Mouse (Mus musculus): ENCODE results near the gene Wdr83. TPM values are rescaled to one million over a fixed set of nuclear protein-coding genes. Genes with fewer than 3 reads are reported as not detected.
A peak's percentile ranks its signal among the peaks of the same experiment; 100 is the strongest.
"Not testable (repeated sequence)": the region's sequence is repeated elsewhere in the genome, so short reads cannot be mapped to it uniquely, and the experiment has no call there.

The Wdr83 gene
- polyA plus RNA-seq (2015; fragmentation: Nextera tagmentation; extraction: Ambion mirVana) = 53.0 and 54.8 TPM in 2 replicates

DNA sequence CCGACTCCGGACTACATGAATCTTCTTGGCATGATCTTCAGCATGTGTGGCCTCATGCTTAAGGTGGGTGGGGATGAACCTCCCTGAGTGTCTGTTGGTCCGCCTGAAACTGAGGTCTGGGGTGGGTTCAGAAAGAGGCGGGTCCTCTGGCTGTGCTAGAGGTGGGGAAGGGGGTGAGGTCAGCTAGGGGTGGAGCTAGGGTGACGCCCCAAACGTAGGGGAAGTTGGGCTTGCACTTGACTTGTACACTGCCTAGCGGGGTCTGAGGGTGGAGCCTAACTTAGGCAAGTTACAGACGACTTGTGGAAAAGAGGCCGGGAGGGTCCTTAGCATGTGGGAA lies at the start of gene Wdr83:
Gene Wdr83 (minus strand): TSS at position 91 of the 340 bp plus-strand sequence.
- Histone ChIP-seq H3K4me3 (ENCODE audit: low read length) (peak within 1 kb of the TSS; percentile 66), H3K9ac (replicated peaks; ENCODE audit: low read length) (peak within 1 kb of the TSS; percentile 77), H3K9me3 (ENCODE audit: low read length) (no peaks in the 10 kb centered on the region), H3K4me2 (replicated peaks; ENCODE audit: low read depth, low read length) (peak within 1 kb of the TSS; percentile 88), H3K4me1 (ENCODE audit: insufficient read depth, low read length) (peaks cover 25% of the 10 kb centered on the region), H3K27me3 (ENCODE audit: insufficient read depth, low read length) (no peaks in the 10 kb centered on the region), H3K27ac (ENCODE audit: low read length) (peak within 1 kb of the TSS; percentile 83), H3K36me3 (ENCODE audit: insufficient read depth, low read length) (peaks cover 23% of the 10 kb centered on the region)
- ATAC-seq (ENCODE audit: low FRiP score, low TSS enrichment) = peak; percentile 62
- under 1% methylated on average over 9 of the region's 9 CpGs for WGBS

- Histone ChIP-seq H3K4me1 (ENCODE audit: insufficient read depth, low read length) (peaks cover 3% of the 10 kb centered on the region; the same call in 1 of the 2 replicates), H3K9me3 (ENCODE audit: low read length) (no peaks in the 10 kb centered on the region; the same call in 1 of the 2 replicates), H3K27ac (ENCODE audit: low read length) (no peak overlapping the region), H3K9ac (replicated peaks; ENCODE audit: low read length) (no peak overlapping the region), H3K4me2 (replicated peaks; ENCODE audit: low read depth, low read length) (no peak overlapping the region), H3K4me3 (ENCODE audit: low read length) (no peak overlapping the region), H3K27me3 (ENCODE audit: insufficient read depth, low read length) (no peaks in the 10 kb centered on the region), H3K36me3 (ENCODE audit: insufficient read depth, low read length) (no peaks in the 10 kb centered on the region)
- 94% methylated on average over 8 of the region's 8 CpGs for WGBS
- ATAC-seq (ENCODE audit: low FRiP score, low TSS enrichment) = no peak
Measured at GRCm38 (mm10) chr8:85123691-85124090, 42.6 kb upstream of the Wdr83 start.

GRCm38 (mm10) chr8:85122995-85123394 lies 41.9 kb upstream of the Wdr83 start, which contains the start of gene Zfp791:
Gene Zfp791 (minus strand): TSS chr8:85123095.
- Histone ChIP-seq H3K27ac (ENCODE audit: low read length) (no peak within 1 kb of the TSS), H3K4me1 (ENCODE audit: insufficient read depth, low read length) (peaks cover 3% of the 10 kb centered on the region; the same call in 1 of the 2 replicates), H3K4me3 (ENCODE audit: low read length) (no peak within 1 kb of the TSS), H3K9me3 (ENCODE audit: low read length) (no peaks in the 10 kb centered on the region; the same call in 1 of the 2 replicates), H3K4me2 (replicated peaks; ENCODE audit: low read depth, low read length) (no peak within 1 kb of the TSS), H3K9ac (replicated peaks; ENCODE audit: low read length) (no peak within 1 kb of the TSS), H3K36me3 (ENCODE audit: insufficient read depth, low read length) (no peaks in the 10 kb centered on the region), H3K27me3 (ENCODE audit: insufficient read depth, low read length) (no peaks in the 10 kb centered on the region)
- 72% methylated on average over 3 of the region's 3 CpGs for WGBS
- ATAC-seq (ENCODE audit: low FRiP score, low TSS enrichment) = no peak

- not testable (repeated sequence) for H3K9ac ChIP-seq (replicated peaks; ENCODE audit: low read length); H3K4me1 ChIP-seq (ENCODE audit: insufficient read depth, low read length); H3K27me3 ChIP-seq (ENCODE audit: insufficient read depth, low read length); H3K36me3 ChIP-seq (ENCODE audit: insufficient read depth, low read length); H3K9me3 ChIP-seq (ENCODE audit: low read length); H3K4me2 ChIP-seq (replicated peaks; ENCODE audit: low read depth, low read length); H3K4me3 ChIP-seq (ENCODE audit: low read length); H3K27ac ChIP-seq (ENCODE audit: low read length); ATAC-seq (ENCODE audit: low FRiP score, low TSS enrichment)
- 82% methylated on average over 5 of the region's 5 CpGs for WGBS
Measured at GRCm38 (mm10) chr8:85120251-85120650, 39.1 kb upstream of the Wdr83 start.

DNA sequence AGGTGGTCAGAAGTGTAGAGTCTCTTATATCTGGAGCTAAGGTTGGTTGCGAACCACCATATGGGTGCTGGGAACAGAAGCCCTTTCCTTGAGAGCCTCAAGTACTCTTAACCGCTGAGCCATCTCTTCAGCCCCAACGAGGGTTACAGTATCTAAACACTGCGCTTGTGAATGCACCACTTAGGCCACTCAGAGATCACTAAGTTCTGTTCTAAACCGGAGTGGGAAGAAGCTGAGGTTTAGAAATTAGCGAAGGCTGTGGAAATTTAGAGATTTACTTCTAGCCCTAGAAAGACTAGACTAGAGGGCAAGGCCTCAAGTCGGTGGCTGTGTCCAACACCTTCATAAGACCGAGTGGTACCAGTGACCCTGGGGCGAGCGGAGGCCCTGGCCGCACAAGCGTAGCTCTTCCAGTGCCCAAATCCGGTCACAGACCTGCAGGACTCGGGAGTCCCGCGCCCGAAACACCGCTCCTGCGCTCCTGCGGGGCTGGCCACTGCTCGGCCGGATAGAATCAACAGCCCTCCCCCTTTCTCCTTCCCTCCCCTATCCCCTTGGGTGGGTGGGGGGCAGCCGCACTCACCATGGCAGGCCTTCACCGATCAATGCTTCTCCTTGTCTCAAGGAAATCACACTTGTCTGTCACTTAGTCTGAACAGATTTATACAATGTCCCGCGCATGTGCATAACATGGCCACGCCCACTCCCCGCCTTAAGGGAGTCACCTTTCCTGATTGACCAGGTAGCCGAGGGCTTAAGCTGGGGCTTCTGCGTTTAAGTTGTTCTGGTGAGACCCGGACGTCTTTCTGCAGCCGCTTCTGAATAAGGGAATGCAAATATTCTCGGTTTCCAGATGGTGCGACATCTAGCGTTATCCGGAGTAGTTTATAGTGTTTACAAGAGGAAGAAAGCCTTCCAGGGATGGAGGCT lies 38.2 kb upstream of the Wdr83 start:
- Histone ChIP-seq H3K9me3 (ENCODE audit: low read length) (no peaks in the 10 kb centered on the region; the same call in 1 of the 2 replicates), H3K9ac (replicated peaks; ENCODE audit: low read length) (peak overlapping the region; percentile 73), H3K4me2 (replicated peaks; ENCODE audit: low read depth, low read length) (peak overlapping the region; percentile 77), H3K4me3 (ENCODE audit: low read length) (peak overlapping the region; percentile 72), H3K4me1 (ENCODE audit: insufficient read depth, low read length) (peaks cover 3% of the 10 kb centered on the region; the same call in 1 of the 2 replicates), H3K27ac (ENCODE audit: low read length) (peak overlapping the region; percentile 74), H3K27me3 (ENCODE audit: insufficient read depth, low read length) (no peaks in the 10 kb centered on the region), H3K36me3 (ENCODE audit: insufficient read depth, low read length) (no peaks in the 10 kb centered on the region)
- peak; percentile 97 for ATAC-seq (ENCODE audit: low FRiP score, low TSS enrichment)
- WGBS = 7% methylated on average over 37 of the region's 37 CpGs

DNA sequence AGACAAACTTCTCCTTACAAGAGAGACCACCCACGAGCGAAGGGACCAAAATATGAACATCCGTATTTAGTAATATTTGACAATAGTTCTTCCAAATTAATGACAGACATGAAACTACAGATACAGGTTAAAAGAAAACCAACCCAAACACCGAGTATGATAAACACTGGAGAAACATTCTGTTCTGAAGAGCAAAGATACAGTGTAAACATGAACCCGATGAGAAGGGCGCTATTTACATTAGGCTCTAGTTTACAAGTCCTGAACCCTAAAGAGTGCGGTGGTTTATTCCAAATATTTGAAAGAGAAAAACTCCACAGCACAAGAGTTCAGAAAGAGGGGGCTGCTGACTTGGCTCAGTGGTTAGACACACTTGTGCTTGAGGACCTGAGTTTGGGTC lies 35.9 kb upstream of the Wdr83 start:
- 0 out of 2 replicates have a peak, but pooled peaks cover under 1% of the 10 kb centered on the region for H3K9me3 ChIP-seq (ENCODE audit: low read length)
- no peak overlapping the region for H3K4me2 ChIP-seq (replicated peaks; ENCODE audit: low read depth, low read length)
- no peak for ATAC-seq (ENCODE audit: low FRiP score, low TSS enrichment)
- H3K9ac ChIP-seq (replicated peaks; ENCODE audit: low read length) = no peak overlapping the region
- H3K4me3 ChIP-seq (ENCODE audit: low read length) = no peak overlapping the region
- WGBS = 92% methylated on average over 7 of the region's 7 CpGs
- no peaks in the 10 kb centered on the region for H3K27me3 ChIP-seq (ENCODE audit: insufficient read depth, low read length)
- peaks cover 5% of the 10 kb centered on the region for H3K36me3 ChIP-seq (ENCODE audit: insufficient read depth, low read length)
- no peak overlapping the region for H3K27ac ChIP-seq (ENCODE audit: low read length)
- H3K4me1 ChIP-seq (ENCODE audit: insufficient read depth, low read length) = peaks cover 3% of the 10 kb centered on the region; the same call in 1 of the 2 replicates

GRCm38 (mm10) chr8:85115501-85115900 lies 34.4 kb upstream of the Wdr83 start:
- ATAC-seq (ENCODE audit: low FRiP score, low TSS enrichment) = no peak
- H3K27ac ChIP-seq (ENCODE audit: low read length) = no peak overlapping the region
- 80% methylated on average over 4 of the region's 4 CpGs for WGBS
- H3K4me3 ChIP-seq (ENCODE audit: low read length) = no peak overlapping the region
- H3K4me2 ChIP-seq (replicated peaks; ENCODE audit: low read depth, low read length) = no peak overlapping the region
- H3K36me3 ChIP-seq (ENCODE audit: insufficient read depth, low read length) = peaks cover 19% of the 10 kb centered on the region
- H3K9ac ChIP-seq (replicated peaks; ENCODE audit: low read length) = no peak overlapping the region
- peaks cover 4% of the 10 kb centered on the region; the same call in 1 of the 2 replicates for H3K9me3 ChIP-seq (ENCODE audit: low read length)
- H3K4me1 ChIP-seq (ENCODE audit: insufficient read depth, low read length) = peaks cover 3% of the 10 kb centered on the region; the same call in 1 of the 2 replicates
- H3K27me3 ChIP-seq (ENCODE audit: insufficient read depth, low read length) = no peaks in the 10 kb centered on the region

DNA sequence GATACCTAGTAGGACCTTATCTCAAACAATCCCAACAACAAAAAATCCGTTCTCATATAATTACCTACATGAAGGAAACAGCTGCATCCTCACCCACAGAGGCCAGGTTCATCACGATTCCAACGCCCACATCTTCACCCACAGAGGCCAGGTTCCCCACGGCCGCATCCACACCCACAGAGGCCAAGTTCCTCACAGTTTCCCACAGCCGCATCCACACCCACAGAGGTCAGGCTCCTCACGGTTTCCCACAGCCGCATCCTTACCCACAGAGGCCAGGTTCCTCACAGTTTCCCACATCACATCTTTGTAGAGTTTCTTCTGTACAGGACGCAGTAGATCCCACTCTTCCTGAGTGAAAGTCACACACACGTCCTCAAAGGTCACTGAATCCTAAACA lies 32.1 kb upstream of the Wdr83 start:
- no peak for ATAC-seq (ENCODE audit: low FRiP score, low TSS enrichment)

GRCm38 (mm10) chr8:85100076-85100665 lies 19.1 kb upstream of the Wdr83 start:
- no peak overlapping the region for H3K4me2 ChIP-seq (replicated peaks; ENCODE audit: low read depth, low read length)
- H3K9ac ChIP-seq (replicated peaks; ENCODE audit: low read length) = no peak overlapping the region
- H3K27ac ChIP-seq (ENCODE audit: low read length) = no peak overlapping the region
- H3K36me3 ChIP-seq (ENCODE audit: insufficient read depth, low read length) = peaks cover 30% of the 10 kb centered on the region
- H3K9me3 ChIP-seq (ENCODE audit: low read length) = no peaks in the 10 kb centered on the region
- H3K27me3 ChIP-seq (ENCODE audit: insufficient read depth, low read length) = no peaks in the 10 kb centered on the region
- ATAC-seq (ENCODE audit: low FRiP score, low TSS enrichment) = no peak
- WGBS = 83% methylated on average over 4 of the region's 4 CpGs
- no peaks in the 10 kb centered on the region for H3K4me1 ChIP-seq (ENCODE audit: insufficient read depth, low read length)
- no peak overlapping the region for H3K4me3 ChIP-seq (ENCODE audit: low read length)

More for the DNA sequence above, 32.1 kb upstream of the Wdr83 start:
- H3K27me3 ChIP-seq (ENCODE audit: insufficient read depth, low read length) = no peaks in the 10 kb centered on the region
- 95% methylated on average over 10 of the region's 10 CpGs for WGBS
- no peak overlapping the region for H3K9ac ChIP-seq (replicated peaks; ENCODE audit: low read length)
- peaks cover 38% of the 10 kb centered on the region for H3K36me3 ChIP-seq (ENCODE audit: insufficient read depth, low read length)
- no peak overlapping the region for H3K27ac ChIP-seq (ENCODE audit: low read length)
- no peak overlapping the region for H3K4me3 ChIP-seq (ENCODE audit: low read length)
- no peaks in the 10 kb centered on the region for H3K4me1 ChIP-seq (ENCODE audit: insufficient read depth, low read length)
- peaks cover 4% of the 10 kb centered on the region; the same call in 1 of the 2 replicates for H3K9me3 ChIP-seq (ENCODE audit: low read length)
- no peak overlapping the region for H3K4me2 ChIP-seq (replicated peaks; ENCODE audit: low read depth, low read length)

Measured in kidney, embryonic 16.5 days (tissue).